Mouse (Mus musculus): ENCODE measurements around the gene Sv2a. TPM values are rescaled to one million over a fixed set of nuclear protein-coding genes. Genes with fewer than 3 reads are reported as not detected.
"Not testable (repeated sequence)": the region's sequence is repeated elsewhere in the genome, so short reads cannot be mapped to it uniquely, and the experiment has no call there.

Gene Sv2a
- polyA plus RNA-seq, 1 experiment from 2014 or later = 0.26 TPM

DNA sequence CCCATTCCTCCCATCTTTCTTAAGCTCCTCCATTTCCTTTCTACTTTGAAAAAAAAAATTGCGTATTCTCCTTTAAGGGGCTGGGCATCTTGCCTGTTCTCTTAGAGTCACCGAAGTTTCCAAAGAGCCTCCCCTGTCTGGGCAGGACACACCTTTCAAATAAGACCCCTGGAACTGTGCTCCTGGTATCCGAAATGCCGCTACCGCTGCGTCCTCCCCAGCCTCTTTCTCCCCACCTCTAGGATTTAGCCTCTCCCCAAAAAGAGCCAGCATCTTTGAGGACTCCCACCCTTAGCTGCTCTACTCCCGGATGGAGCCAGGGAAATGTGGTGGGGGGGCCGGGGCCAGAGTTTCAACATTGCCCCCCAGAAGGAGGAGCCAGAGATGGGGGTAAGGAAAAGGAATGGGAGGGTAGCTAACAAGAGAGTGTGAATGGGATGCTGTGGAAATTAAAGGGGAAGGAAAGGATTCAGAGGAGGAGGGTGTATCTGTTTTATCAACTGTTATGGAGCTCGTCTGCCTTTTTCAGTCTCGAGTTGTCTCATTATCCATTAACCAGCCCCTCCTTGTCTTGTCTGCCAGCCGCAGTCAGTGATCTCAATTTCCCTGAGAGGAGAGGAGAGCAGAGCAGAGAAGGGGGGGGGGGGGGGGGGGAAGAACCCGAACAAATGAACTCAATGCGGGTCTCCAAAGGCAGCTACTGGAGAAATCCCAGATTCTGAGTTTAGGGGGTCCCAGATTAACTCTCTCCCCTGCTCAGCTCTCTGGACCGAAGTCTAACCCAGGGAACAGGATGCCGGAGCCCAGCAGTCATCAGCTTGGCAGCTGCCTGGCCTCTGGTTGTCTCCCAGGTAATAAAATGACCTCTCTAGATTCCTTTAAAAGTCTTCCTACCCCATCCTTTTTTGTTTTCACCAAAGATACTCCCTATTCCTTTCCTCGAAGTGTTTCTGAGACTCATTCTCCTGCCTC lies 18.8 kb upstream of the Sv2a start, which contains the start of gene Mtmr11:
Gene Mtmr11 (plus strand): TSS at position 136 of the 972 bp plus-strand sequence.
- H3K9ac ChIP-seq = 0 out of 2 replicates have a peak within 1 kb of the TSS, but pooled peaks have one; percentile 5
- no peak for ATAC-seq (ENCODE audit: insufficient read depth)
- peaks cover 63% of the 10 kb centered on the region for H3K27me3 ChIP-seq
- WGBS (ENCODE audit: insufficient replicate concordance) = 9% methylated on average over 16 of the region's 16 CpGs
- H3K27ac ChIP-seq (replicated peaks) = peak within 1 kb of the TSS; percentile 53
- peak within 1 kb of the TSS; percentile 57 for H3K4me2 ChIP-seq
- peaks cover 12% of the 10 kb centered on the region for H3K4me1 ChIP-seq (replicated peaks)
- peak within 1 kb of the TSS; percentile 39 for H3K4me3 ChIP-seq (replicated peaks)
- no peaks in the 10 kb centered on the region for H3K36me3 ChIP-seq (replicated peaks)
- no peaks in the 10 kb centered on the region for H3K9me3 ChIP-seq (replicated peaks)

DNA sequence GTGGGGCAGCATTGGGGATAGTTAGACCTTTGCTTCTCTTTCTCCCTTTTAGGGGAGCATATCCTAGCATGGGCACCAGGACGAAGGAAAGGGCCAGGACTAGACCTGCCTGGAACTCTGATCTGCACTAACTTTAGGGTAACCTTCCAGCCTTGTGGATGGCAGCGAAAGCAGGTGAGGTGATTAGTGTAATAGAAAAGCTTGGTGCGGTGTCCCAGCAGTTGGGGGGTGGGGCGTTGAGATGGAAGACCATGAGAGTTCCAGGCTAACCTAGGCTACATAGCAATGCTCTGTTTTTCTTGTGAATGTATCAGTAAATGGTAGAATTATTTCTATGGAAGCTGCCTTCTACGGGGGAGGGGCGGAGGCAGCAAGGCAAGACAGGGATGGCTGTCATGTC lies 17.9 kb upstream of the Sv2a start:
- Histone ChIP-seq H3K27me3 (peaks cover 63% of the 10 kb centered on the region), H3K27ac (replicated peaks) (no peak overlapping the region), H3K9me3 (replicated peaks) (no peaks in the 10 kb centered on the region), H3K4me1 (replicated peaks) (peaks cover 12% of the 10 kb centered on the region), H3K4me3 (replicated peaks) (0 out of 2 replicates have a peak overlapping the region, but pooled peaks have one; percentile 39), H3K36me3 (replicated peaks) (no peaks in the 10 kb centered on the region), H3K4me2 (peak overlapping the region; percentile 42), H3K9ac (no peak overlapping the region)
- no peak for ATAC-seq (ENCODE audit: insufficient read depth)
- 68% methylated on average over 6 of the region's 6 CpGs for WGBS (ENCODE audit: insufficient replicate concordance)

- 60% methylated on average over 12 of the region's 12 CpGs for WGBS (ENCODE audit: insufficient replicate concordance)
- Histone ChIP-seq H3K9me3 (replicated peaks) (no peaks in the 10 kb centered on the region), H3K27me3 (peaks cover 16% of the 10 kb centered on the region), H3K4me3 (replicated peaks) (no peak overlapping the region), H3K4me2 (no peak overlapping the region), H3K27ac (replicated peaks) (no peak overlapping the region), H3K36me3 (replicated peaks) (peaks cover 7% of the 10 kb centered on the region; the same call in 1 of the 2 replicates), H3K4me1 (replicated peaks) (peaks cover 31% of the 10 kb centered on the region), H3K9ac (no peak overlapping the region)
- ATAC-seq (ENCODE audit: insufficient read depth) = no peak
Measured at GRCm38 (mm10) chr3:96168466-96169158, 12.3 kb upstream of the Sv2a start.

DNA sequence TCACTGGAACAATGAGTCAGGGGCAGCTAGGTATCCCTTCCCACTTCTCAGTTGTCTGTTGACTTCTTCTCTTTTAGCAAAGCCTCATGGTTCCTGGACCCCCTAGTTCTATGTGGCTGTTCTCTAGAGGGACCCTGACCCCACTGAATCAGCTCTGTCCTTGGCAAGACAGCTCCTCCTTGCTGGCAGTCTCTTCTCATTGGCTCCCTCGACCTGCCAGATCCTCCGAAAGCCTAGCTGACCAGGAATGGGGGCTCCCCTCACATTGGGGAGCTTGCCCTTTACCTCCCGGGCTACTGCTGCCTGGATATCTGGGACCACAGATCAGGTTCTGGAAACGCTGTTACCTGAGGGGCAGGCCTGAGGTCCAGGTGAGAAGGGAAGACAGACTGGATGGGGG lies 10.7 kb upstream of the Sv2a start:
- Histone ChIP-seq H3K4me2 (no peak overlapping the region), H3K36me3 (replicated peaks) (peaks cover 23% of the 10 kb centered on the region), H3K9me3 (replicated peaks) (no peaks in the 10 kb centered on the region), H3K4me1 (replicated peaks) (peaks cover 47% of the 10 kb centered on the region), H3K27ac (replicated peaks) (0 out of 2 replicates have a peak overlapping the region, but pooled peaks have one; percentile 5), H3K9ac (no peak overlapping the region), H3K4me3 (replicated peaks) (no peak overlapping the region), H3K27me3 (no peaks in the 10 kb centered on the region)
- ATAC-seq (ENCODE audit: insufficient read depth) = no peak
- WGBS (ENCODE audit: insufficient replicate concordance) = 75% methylated on average over 4 of the region's 4 CpGs

DNA sequence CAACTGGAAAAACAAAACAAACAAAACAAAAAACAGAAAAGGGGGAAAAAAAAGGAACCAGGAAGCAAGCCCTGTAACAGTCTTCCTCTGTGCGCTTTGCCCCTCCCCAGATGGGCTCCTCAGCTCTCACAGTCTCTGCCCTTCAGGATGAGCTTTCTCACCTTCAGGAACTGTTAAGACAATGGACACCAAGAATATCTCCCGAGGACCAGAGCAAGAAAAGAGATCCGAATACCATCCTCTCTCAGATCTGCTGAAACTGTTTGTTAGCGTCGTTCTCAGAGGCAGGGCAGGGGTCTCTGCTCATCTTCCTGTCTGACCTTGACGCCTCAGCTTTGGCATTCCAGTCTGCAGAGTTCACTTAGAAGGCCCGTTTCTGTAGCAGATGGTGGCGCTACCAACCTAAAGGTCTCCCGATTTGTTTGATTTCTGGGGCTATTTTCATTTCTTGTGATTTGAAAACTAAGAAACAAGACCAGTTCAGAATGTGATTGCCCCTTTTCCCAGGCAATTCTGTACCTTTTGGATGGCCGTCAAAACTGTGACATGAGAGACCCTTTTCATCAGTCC lies 9.9 kb upstream of the Sv2a start:
- peak overlapping the region; percentile 94 for H3K27ac ChIP-seq (replicated peaks)
- whole genome bisulfite sequencing (ENCODE audit: insufficient replicate concordance) = 38% methylated on average over 10 of the region's 10 CpGs

GRCm38 (mm10) chr3:96171583-96172196 lies 9.3 kb upstream of the Sv2a start:
- peaks cover 37% of the 10 kb centered on the region for H3K36me3 ChIP-seq (replicated peaks)
- H3K27ac ChIP-seq (replicated peaks) = peak overlapping the region; percentile 94
- WGBS (ENCODE audit: insufficient replicate concordance) = 14% methylated on average over 18 of the region's 18 CpGs
- ATAC-seq (ENCODE audit: insufficient read depth) = peak; percentile 16
- H3K9me3 ChIP-seq (replicated peaks) = no peaks in the 10 kb centered on the region
- H3K9ac ChIP-seq = peak overlapping the region; percentile 78
- H3K4me2 ChIP-seq = peak overlapping the region; percentile 90
- peaks cover 50% of the 10 kb centered on the region for H3K4me1 ChIP-seq (replicated peaks)
- peak overlapping the region; percentile 89 for H3K4me3 ChIP-seq (replicated peaks)
- H3K27me3 ChIP-seq = no peaks in the 10 kb centered on the region

More for the DNA sequence above, 9.9 kb upstream of the Sv2a start:
- Histone ChIP-seq H3K4me1 (replicated peaks) (peaks cover 50% of the 10 kb centered on the region), H3K4me3 (replicated peaks) (peak overlapping the region; percentile 89), H3K4me2 (peak overlapping the region; percentile 90), H3K9ac (peak overlapping the region; percentile 78; the same call in 1 of the 2 replicates), H3K9me3 (replicated peaks) (no peaks in the 10 kb centered on the region), H3K36me3 (replicated peaks) (peaks cover 30% of the 10 kb centered on the region), H3K27me3 (no peaks in the 10 kb centered on the region)
- no peak for ATAC-seq (ENCODE audit: insufficient read depth)

DNA sequence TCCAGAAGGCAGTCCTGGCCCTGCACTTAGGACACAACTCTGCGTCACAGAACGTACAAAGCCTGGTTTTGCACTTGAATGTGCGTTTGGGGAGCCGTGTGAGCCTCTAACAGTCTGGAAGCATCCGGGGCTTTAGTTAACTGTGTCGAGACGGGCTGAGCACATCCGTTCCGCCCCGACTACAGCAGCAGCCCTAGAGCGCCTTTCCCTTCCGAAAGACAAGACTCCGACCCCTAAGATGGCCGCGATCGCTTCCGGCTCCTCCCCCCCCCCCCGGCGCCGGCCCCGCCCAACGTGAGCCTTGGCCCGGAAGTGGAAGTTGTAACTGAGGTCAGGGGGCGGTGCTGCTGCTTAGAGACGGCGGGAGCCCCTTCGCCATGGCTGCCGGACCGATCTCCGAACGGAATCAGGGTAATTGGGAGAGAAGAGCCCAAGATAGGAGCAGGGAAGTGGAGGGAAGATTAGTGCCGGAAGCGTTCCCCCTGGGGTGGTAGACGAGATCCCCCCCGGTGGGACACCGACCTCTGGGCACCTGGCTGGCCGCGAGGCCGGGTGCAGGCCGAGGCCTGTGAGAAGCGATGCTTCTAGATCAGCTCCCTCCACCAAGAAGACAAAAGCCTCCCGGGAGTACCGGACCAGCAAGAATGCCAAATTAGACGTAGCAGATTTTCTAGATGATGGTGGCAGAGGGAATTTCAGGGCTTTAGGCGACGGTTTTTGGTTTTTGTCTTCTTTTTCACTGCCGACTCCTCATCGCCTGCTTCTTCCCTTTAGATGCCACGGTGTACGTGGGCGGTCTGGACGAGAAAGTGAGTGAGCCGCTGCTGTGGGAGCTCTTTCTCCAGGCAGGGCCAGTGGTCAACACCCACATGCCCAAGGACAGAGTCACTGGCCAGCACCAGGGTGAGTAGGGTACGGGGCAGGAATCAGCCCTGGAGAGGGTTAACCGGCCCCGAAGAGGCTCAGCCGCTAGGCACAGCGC lies 8.5 kb upstream of the Sv2a start, which contains the start of gene Sf3b4:
Gene Sf3b4 (plus strand): TSS at position 136 of the 982 bp plus-strand sequence.
- Histone ChIP-seq H3K27ac (replicated peaks) (peak within 1 kb of the TSS; percentile 94), H3K9ac (peak within 1 kb of the TSS; percentile 78), H3K4me1 (replicated peaks) (peaks cover 50% of the 10 kb centered on the region), H3K27me3 (no peaks in the 10 kb centered on the region), H3K4me2 (peak within 1 kb of the TSS; percentile 90), H3K4me3 (replicated peaks) (peak within 1 kb of the TSS; percentile 89), H3K9me3 (replicated peaks) (no peaks in the 10 kb centered on the region), H3K36me3 (replicated peaks) (peaks cover 42% of the 10 kb centered on the region)
- WGBS (ENCODE audit: insufficient replicate concordance) = under 1% methylated on average over 57 of the region's 58 CpGs
- peak; percentile 91 for ATAC-seq (ENCODE audit: insufficient read depth)

- Histone ChIP-seq H3K36me3 (replicated peaks) (peaks cover 49% of the 10 kb centered on the region), H3K4me1 (replicated peaks) (peaks cover 50% of the 10 kb centered on the region), H3K27me3 (no peaks in the 10 kb centered on the region), H3K9me3 (replicated peaks) (no peaks in the 10 kb centered on the region), H3K9ac (peak overlapping the region; percentile 78), H3K27ac (replicated peaks) (peak overlapping the region; percentile 94; the same call in 1 of the 2 replicates), H3K4me3 (replicated peaks) (peak overlapping the region; percentile 89), H3K4me2 (peak overlapping the region; percentile 90)
- WGBS (ENCODE audit: insufficient replicate concordance) = 26% methylated on average over 7 of the region's 7 CpGs
- ATAC-seq (ENCODE audit: insufficient read depth) = no peak
Measured at GRCm38 (mm10) chr3:96173185-96173584, 7.8 kb upstream of the Sv2a start.

GRCm38 (mm10) chr3:96174042-96174441 lies 6.9 kb upstream of the Sv2a start:
- peaks cover 47% of the 10 kb centered on the region for H3K4me1 ChIP-seq (replicated peaks)
- H3K4me2 ChIP-seq = peak overlapping the region; percentile 90; the same call in 1 of the 2 replicates
- H3K9me3 ChIP-seq (replicated peaks); H3K27ac ChIP-seq (replicated peaks); H3K9ac ChIP-seq; H3K27me3 ChIP-seq; ATAC-seq (ENCODE audit: insufficient read depth): not testable (repeated sequence)
- H3K4me3 ChIP-seq (replicated peaks) = peak overlapping the region; percentile 17
- peaks cover 56% of the 10 kb centered on the region for H3K36me3 ChIP-seq (replicated peaks)
- WGBS (ENCODE audit: insufficient replicate concordance) = 85% methylated on average over 4 of the region's 4 CpGs

Data from liver, embryonic 15.5 days (tissue).